Mouse (Mus musculus): ENCODE data around the gene Filip1l.

The Filip1l gene

GRCm38 (mm10) chr16:57482264-57482663 lies 129.4 kb downstream of the Filip1l start:
- no peak for DNase-seq (ENCODE audit: low read depth, low spot score)

GRCm38 (mm10) chr16:57482911-57483310 lies 130.0 kb downstream of the Filip1l start:
- no peak for DNase-seq (ENCODE audit: low read depth, low spot score)

GRCm38 (mm10) chr16:57483503-57483902 lies 130.6 kb downstream of the Filip1l start:
- no peak for DNase-seq (ENCODE audit: low read depth, low spot score)

- no peak for DNase-seq (ENCODE audit: low read depth, low spot score)
Observed at GRCm38 (mm10) chr16:57484043-57484795, 131.3 kb downstream of the Filip1l start.

DNA sequence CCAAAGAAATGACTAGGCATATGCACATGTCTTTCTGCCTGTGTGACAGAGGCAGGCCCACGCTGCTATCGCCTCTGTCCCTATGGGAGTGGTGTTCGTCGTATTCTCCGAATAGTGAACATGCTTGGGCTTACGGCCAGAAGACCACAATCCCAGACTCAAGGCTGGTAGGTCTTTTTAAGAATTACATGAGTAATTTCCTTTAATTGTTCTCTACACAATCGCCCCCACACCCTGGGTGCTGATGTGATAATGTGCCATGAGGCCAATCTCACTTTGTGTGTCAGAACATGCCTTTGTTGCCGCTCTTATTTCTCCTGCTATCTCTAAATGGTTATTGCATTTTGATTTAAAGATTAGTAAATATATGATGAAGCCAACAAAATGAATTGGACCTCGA lies 132.4 kb downstream of the Filip1l start:
- DNase-seq (ENCODE audit: low read depth, low spot score), result no peak

GRCm38 (mm10) chr16:57486266-57486665 lies 133.4 kb downstream of the Filip1l start:
- no peak for DNase-seq (ENCODE audit: low read depth, low spot score)

- no peak for DNase-seq (ENCODE audit: low read depth, low spot score)
Observed at GRCm38 (mm10) chr16:57488661-57489060, 135.8 kb downstream of the Filip1l start.

GRCm38 (mm10) chr16:57490691-57491090 lies 137.8 kb downstream of the Filip1l start:
- DNase-seq (ENCODE audit: low read depth, low spot score), result no peak

DNA sequence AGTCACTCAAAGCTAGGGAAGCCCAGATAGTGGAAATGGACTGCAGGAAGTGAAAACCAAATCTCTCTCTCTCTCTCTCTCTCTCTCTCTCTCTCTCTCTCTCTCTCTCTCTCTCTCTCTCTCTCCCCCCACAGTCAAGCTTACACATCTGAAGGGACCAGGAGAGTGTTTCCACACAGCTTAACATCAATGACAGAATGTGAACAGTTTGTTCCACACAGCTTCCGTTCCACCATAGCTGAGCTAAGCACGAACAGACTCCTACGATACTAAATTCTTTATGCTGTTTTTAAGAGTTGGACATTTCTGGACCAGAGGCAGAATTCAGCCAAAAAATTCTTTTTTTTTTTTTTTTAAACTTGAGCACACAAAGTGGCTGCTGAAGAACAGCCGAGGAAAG lies 139.0 kb downstream of the Filip1l start:
- peak; percentile 69 for DNase-seq (ENCODE audit: low read depth, low spot score)

DNA sequence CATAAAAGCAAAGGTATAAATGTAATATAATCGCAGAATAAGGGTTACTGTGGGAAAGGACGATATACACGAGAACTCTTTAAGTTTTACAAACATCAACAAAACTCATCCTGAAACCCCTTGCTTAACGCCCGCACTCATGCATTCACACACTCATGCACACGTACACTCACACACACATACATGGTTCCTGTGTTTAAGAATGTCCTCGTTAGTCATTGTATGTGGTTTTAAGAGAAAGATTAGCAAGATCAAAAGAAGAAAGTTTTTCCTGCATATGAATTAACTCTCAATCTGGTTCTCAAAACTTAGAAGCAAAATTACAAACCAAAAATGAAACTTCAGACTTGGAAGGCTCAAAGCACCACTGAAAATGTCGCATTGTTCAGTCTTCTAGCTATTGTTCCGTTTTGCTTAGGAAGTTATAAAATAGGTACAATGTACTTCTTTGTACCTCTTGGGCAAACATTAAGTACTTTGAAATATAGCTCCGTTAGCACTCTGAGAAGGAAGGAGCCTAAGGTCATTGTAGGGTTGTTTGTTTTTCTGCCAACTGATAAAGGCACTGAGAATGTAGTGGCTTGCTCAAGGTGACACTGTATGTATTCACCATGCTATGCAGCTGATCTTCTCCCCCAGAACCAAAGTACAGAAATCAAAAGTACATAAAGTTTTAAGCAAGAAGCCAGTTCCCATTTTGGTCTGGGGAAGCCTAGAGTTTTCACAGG lies 142.7 kb downstream of the Filip1l start:
- peak; percentile 65 for DNase-seq (ENCODE audit: low read depth, low spot score)

DNA sequence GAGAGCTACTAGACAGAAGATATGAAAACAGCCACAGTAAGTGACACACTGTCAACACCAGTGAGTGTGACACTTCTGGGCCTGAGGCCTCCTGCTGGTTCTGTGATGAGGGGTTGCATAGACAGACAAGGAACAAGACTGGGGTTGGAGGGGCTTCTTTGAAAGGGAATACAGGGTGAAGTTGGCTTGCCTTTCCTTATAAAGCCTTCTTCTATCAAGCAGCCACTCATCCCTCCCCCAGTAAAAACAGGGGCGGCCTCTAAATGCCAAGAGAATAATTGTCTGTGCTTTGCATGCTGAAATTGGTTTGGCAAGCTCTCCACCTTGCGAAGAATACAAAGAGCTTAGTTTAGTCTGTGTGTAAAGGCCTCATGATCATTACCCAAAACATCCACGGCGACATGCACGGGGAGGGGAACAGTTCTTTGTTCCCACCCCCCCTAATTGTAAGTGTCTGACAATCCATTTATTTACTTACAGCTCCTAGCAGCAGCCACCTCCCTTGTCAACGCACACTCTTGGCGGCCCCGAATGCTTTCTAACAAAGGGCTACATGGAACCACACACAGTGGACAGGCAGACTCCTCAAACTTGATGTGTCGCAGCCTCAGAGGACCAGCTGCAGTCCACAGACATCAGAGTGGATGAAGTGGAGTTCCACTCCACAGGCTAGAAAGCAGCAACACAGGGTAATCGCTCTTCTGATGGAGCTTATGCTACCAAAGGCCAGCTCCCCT lies 143.7 kb downstream of the Filip1l start:
- DNase-seq (ENCODE audit: low read depth, low spot score), result no peak

DNA sequence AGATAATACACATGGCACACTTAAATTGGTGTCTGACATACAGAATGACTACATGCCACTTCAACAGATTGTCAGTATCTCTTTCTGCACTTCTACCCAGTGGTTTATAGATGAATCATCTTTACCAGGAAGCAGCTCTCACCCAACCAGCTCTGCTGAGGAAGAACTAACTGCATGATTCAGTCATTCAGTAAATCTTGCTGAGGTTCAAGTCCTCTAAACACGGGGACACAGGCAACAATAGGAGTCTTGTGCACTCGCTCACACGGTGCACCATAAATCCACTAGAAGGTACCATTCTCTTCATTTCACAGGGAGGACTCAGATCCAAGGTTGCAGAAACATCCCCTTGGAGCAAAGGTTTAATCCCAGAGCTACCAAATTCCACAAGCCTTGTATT lies 148.0 kb downstream of the Filip1l start:
- peak; percentile 13 for DNase-seq (ENCODE audit: low read depth, low spot score)

DNA sequence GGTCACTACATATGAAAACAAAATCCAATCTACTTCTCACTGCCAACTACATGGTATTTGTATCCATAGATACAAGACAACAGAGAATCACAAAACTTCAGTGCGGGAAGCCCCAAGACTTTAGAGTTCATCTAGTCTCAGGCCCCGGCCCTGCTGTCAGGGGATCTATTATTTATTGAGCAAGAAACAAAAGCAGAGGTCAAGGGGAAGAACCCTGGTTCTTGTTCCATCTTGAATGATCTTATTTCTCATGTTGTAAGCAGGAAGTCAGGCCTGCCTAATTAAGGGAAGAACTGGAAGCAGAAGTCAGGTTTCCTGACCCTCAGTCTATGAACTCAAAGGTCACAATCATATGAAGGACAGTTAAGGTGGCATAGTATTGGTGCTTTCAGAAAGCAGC lies 149.3 kb downstream of the Filip1l start:
- no peak for DNase-seq (ENCODE audit: low read depth, low spot score)

DNA sequence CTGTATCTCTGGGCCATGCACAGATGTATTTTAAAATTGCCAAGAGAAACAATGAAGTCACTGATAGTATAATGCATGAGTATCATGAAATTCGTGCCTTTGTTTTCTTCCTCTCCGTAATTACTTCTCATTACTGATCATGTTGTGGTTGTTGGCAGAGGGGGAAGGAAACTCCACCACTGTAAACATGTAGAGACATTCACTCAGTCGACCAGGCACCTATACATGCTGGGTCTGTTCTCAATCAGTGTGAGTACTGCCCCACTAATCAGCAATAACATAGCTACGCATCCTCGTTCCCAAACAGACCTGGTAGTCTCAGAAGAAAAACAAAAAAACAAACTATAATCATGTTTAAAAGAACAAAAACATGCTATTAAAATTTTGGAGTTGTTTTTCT lies 149.9 kb downstream of the Filip1l start:
- DNase-seq (ENCODE audit: low read depth, low spot score), result no peak

GRCm38 (mm10) chr16:57504728-57505127 lies 151.8 kb downstream of the Filip1l start:
- DNase-seq (ENCODE audit: low read depth, low spot score), result no peak

GRCm38 (mm10) chr16:57506133-57506532 lies 153.2 kb downstream of the Filip1l start:
- DNase-seq (ENCODE audit: low read depth, low spot score), result no peak

DNA sequence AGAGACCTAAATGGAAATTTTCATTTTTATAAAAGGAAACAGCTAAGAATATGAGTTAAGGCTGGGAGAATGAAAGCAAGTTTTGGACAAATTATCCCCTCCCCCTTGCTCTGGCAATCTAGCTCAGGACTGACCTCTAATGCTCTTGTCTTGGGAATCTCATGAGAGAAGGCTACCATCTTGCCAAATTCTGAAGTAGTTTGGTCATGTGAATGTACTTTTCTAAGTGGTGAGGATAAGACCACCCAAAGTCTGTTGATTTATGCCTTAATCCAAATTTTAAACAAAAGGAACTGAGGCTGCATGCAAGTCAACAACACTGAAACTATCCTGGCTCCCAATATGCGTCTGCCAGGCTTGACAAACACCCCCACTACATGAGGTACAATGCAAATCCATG lies 155.5 kb downstream of the Filip1l start:
- no peak for DNase-seq (ENCODE audit: low read depth, low spot score)

GRCm38 (mm10) chr16:57509099-57509498 lies 156.2 kb downstream of the Filip1l start:
- no peak for DNase-seq (ENCODE audit: low read depth, low spot score)

DNA sequence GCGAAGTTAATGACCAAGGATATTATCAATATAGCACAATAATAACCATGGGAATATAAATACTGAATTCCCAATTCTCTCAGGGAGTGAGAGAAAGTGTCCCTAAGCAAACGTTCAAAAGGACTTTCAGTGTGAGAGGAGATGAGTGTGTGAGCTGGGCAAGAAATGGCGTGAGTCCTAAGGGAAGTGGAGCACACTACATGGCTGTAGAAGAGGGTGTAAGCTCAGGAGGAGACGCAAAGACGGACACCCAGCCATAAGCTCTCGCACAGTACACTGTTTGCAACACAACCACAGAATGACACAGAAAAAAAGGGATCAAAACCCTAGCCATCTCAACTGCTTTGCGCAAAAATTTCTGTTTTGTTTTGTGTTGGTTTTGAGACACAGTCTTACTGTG lies 160.7 kb downstream of the Filip1l start:
- no peak for DNase-seq (ENCODE audit: low read depth, low spot score)

- no peak for DNase-seq (ENCODE audit: low read depth, low spot score)
Observed at GRCm38 (mm10) chr16:57514371-57514770, 161.5 kb downstream of the Filip1l start.

GRCm38 (mm10) chr16:57515636-57516035 lies 162.7 kb downstream of the Filip1l start:
- no peak for DNase-seq (ENCODE audit: low read depth, low spot score)

- DNase-seq (ENCODE audit: low read depth, low spot score), result no peak
Observed at GRCm38 (mm10) chr16:57525046-57525445, 172.2 kb downstream of the Filip1l start.
